Mouse (Mus musculus) embryo, embryonic 9.5 days (tissue): ENCODE measurements around the gene Senp3.
A peak's percentile ranks its signal among the peaks of the same experiment; 100 is the strongest.

ENCODE experiments used
- DNase-seq: peaks from one replicate; pipeline ENCODE4 v3.0.0-alpha.2; 2017; ENCODE audit errors: extremely low spot score

Gene Senp3

DNA sequence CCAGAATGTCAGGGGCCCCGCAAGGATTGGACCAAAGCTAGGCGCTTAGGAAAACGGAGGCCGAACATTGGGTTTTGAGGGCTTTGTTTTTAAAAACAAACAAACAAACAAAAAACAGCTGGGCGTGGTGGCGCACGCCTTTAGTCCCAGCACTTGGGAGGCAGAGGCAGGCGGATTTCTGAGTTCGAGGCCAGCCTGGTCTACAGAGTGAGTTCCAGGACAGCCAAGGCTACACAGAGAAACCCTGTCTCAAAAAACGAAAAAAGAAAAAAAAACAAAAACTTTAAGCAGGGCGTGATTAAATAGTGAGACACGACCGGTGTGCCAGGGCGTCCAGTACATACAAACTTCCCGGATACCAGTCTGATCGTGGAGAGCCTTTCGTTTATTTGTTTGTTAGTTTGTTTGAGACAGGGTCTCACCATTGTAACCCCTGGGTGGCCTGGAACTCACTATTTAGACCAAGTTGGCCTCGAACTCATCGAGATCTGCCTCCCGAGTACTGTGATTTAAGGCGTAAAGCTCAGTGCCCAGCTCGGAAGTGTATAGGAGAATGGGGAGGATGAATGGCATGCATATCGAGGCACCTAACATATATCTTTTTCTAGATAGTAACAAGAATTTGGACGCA is 440 bp upstream of the Senp3 start:
- no peak for DNase-seq

DNA sequence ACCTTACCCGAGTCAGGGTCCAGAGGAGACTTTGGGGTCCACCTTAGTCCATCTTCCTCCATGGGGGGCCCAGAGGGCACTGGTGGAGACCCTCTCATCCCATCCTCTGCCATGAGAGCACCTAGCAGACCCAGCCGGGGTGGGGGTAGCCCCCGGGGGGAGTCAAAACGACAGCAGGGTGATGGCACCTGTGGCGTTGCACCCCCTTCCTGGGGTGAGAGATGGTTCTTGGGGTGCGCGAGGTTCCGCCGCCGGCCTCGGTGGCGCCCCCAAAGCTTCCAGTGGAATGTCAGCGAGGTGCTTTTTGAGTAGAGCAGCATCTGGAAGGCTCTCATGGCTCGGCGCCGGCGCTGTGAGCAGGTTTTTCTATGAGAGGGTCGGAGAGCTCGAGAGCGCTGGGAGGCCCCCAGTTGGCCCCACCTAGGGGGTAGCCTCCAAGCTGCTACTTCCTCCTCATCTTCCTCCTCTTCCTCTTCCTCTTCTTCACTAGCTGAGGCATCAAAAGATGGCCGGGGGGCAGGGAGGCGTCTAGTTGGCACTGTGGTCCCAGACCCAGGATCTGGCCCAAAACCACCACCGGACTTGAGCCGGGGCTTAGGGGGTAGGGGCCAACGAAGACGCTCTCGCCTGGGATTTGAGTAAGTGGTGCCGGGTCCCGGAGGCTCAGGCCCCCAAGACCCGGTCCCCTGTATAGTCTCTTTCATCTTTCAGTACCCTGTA is 1.6 kb downstream of the Senp3 start:
- no peak for DNase-seq

DNA sequence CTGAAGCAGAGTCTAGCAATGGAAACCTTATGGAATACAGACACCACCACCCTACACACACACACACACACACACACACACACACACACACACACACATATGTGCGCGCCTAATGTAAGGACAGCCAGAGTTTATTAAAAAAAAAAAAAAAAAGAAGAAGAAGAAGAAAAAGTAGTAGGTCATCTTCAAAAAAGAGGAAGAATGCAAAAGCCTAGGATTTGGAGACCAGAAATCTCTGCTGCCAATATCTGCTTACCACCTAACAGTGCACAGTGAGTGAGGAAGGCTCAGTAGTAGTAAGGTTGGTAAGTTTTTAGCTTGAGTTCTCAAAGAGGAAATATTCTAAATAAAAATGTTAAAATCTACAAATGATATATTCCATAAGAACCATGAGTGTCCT is 2.7 kb downstream of the Senp3 start:
- no peak for DNase-seq

- peak; percentile 100 for DNase-seq
Observed at GRCm38 (mm10) chr11:69672211-69672706, 9.6 kb downstream of the Senp3 start, which contains the start of gene Eif4a1. Gene Eif4a1, minus strand, starts transcription at chr11:69672423.

DNA sequence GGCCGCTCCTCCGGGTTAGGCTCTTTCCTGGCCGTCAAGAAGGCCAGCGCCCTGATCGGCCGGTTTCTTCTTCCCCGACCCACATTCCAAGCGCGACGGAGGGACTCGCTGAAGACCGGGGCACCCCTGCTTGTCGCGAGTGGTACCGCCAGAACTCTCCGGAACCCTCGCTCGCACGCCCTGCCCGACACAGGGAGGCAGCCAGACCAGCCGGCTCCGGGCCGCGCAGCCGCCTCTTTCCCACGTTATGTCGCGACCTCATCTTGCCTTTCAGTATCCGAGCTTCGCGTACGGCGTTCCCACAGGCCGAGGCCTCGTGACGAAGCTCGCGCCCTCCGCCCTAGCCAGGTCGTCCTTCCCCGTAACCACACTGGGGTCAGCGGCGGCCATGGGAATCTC is 10.2 kb downstream of the Senp3 start:
- DNase-seq, result no peak

- peak; percentile 94 for DNase-seq
Observed at GRCm38 (mm10) chr11:69670786-69671725, 10.8 kb downstream of the Senp3 start.

- no peak for DNase-seq
Observed at GRCm38 (mm10) chr11:69666665-69667005, 15.2 kb downstream of the Senp3 start.

DNA sequence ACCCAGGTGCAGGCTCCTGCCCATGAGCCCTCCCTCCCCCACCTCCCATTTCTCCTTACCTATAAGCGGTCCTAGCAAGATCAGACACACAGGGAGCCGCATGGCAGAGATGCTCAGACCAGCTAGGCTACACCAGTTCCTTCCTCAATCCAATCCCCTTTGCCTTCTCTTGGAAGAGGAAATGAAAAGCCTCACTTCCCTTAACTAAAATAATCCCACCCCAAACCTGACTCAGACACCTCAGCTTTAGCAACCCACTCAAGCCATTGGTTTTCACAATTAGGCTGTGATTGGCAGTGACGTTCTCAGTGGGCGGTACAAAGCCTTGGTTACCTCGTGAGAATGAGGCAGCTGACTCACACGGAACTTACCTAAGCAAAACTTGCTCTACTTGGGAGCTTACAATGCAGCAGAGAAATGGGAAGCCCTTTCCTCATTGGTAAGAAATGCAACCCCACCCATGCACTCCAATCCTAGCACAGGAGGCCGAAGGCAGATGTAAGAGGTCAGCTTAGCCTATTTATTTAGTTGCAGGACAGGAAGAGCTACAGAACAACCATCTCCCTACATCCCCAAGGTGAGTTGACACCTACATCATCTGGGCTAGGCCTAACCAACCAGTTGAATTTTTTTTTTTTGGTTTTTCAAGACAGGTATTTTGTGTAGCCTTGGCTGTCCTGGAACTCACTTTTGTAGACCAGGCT is 15.8 kb downstream of the Senp3 start, which contains the start of gene Cd68:
Cd68 (minus strand) TSS at position 193 of the 704 bp plus-strand sequence.
- DNase-seq, result peak; percentile 62

DNA sequence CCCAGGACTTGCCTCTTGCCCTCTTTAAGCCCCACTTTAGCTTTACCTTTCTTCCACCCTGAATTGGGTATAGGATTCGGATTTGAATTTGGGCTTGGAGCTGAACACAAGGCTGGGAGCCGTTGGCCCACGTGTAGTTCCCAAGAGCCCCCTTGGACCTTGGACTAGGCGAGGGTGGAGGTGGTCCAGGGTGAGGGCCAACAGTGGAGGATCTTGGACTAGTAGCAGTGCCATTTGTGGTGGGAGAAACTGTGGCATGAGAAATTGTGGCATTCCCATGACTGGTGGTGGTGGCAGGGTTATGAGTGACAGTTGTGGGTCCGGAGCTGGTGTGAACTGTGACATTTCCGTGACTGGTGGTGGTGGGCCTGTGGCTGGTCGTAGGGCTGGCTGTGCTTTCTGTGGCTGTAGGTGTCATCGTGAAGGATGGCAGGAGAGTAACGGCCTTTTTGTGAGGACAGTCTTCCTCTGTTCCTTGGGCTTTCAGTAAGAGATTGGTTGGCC is 16.4 kb downstream of the Senp3 start:
- DNase-seq, result no peak

DNA sequence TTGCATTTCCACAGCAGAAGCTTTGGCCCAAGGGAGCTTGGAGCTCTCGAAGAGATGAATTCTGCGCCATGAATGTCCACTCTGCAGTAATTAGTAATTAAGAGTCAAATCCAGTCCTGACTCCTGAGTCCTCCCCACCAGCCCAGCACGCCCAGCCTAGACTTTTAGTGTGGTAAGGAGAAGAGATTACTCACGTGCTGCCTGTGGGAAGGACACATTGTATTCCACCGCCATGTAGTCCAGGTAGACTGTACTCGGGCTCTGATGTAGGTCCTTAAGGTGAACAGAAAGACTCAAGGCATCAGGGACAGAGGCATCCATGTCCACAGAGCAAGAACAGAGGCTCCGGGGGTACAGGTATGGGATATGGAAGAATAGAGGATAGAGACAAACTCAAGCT is 17.0 kb downstream of the Senp3 start:
- DNase-seq, result no peak

- DNase-seq, result no peak
Observed at GRCm38 (mm10) chr11:69663795-69664194, 18.1 kb downstream of the Senp3 start.

DNA sequence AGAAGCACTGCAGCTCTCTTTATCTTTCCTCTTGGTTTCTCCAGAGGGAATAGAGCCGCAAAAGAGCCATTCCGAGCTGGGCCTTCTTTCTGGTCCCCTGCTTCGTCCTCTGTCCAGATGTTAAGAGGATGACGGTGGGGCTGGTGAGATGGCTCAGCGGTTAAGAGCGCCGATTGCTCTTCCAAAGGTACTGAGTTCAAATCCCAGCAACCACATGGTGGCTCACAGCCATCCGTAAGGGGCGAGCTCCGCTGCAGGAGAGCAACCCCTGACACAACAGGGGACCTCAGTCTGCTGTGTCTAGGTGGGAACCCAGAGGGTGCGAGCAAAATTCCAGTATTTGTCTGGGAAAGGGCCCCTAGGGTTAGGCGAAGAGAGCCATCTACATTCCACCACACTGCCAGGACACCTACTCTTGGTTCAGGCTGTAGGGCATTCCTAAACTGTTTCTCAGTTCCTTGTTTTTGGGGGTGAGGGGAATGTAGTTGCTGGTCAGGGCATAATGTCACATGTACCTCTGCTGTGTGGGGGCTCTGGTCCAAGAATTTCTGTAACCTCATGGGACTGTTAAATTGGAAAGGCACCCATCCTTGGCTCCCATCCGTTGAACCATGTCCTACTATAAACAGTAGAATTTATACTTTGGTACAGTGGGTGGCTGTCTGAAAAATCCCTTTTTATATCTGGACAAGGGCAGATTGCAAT is 18.8 kb downstream of the Senp3 start:
- DNase-seq, result no peak

DNA sequence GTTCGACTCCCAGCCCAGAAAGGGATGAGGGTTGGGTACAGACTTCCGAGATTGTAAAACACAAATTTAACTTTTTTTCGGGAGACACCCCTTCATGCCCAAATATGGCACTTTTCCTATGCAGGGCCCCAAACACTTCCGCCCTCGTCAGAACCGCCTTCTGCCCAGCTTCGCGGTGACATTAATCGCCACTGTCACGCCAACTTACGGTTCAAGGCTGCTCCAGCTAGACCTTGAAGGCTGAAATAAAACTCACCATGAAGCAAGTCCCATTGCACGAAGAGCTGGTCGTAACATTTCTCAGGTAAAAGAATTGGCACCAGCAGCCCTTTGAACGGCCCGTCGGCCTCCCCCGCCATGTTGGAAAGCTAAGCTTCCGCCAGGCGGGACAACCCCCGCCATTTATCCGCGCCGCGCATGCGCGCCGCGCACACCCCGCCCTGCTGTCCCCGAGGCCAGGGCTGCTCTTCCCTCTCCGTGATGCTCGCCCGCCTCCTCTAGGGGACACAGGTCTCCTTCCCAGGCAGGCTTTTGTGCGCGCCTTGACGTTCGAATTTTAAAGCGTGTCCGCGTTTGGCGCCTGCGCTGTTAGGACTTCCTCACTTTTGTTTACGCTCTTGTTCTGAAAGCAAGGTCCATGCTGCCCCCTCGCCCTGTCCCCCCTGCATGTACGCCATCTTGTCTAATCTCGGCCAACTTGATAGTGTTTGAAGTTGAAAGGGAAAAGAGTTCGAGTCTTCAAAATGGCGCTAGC is 19.5 kb downstream of the Senp3 start, which contains the start of gene Mpdu1:
Mpdu1 (minus strand) TSS at position 430 of the 754 bp plus-strand sequence.
- peak; percentile 95 for DNase-seq

DNA sequence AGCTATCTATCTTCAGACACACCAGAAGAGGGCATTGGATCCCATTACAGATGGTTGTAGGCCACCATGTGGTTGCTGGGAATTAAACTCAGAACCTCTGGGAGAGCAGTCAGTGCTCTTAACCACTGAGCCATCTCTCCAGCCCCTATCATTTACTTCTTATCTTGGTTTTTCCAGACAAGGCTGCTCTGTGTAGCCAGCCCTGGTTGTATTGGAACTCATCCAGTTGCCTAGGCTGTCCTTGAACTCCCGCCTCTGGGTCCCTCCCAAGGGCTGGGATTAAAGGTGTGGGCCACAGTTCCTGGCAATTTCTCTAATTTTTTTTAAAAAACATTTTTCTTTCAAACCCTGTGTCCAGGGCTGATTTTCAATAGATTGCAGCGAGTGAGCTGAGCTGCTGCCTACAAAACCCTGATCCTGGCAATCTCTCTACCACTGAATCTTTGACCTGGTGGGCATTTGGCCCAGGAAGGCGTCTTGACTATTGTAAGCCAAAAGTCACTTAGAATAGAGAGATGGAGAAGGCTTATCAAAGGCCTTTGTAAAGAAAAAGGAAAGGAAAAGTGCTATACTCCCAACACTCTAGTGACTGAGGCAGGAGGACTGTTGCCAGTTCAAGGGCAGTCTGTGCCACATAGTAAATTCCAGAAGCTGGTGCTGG is 20.5 kb downstream of the Senp3 start:
- DNase-seq, result no peak

DNA sequence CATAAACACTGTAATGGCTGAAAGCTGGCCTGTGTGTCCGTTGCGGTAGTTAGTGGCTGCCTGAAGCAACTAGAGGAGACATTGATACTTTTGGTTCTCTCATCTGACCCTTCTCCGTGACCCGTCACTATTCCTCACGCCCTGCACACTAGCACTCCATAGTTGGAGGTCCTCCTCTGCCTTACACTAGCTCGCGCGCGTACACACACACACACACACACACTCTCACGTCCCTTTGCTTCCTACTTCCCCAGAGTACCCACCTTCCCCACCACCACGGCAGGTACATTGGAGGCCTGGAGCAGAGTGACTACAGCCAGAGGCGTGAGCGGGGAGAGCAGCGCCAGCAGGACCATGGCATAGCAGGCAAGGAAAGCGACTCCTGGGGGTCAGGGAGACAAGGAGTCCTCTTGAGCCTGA is 24.4 kb downstream of the Senp3 start:
- DNase-seq, result no peak

GRCm38 (mm10) chr11:69656617-69657461 is 25.0 kb downstream of the Senp3 start:
- peak; percentile 71 for DNase-seq

- DNase-seq, result no peak
Observed at GRCm38 (mm10) chr11:69656065-69656455, 25.8 kb downstream of the Senp3 start.
